Mouse (Mus musculus) liver, embryonic 13.5 days (tissue): ENCODE measurements around the gene Clgn. TPM values are rescaled to one million over a fixed set of nuclear protein-coding genes. Genes with fewer than 3 reads are reported as not detected.

Experiments
- ATAC-seq: fragments of 200-750 bp; cut with Nextera tagmentation; 2 replicates; pipeline ENCODE4 v1.8.0; 2017; ENCODE audit warnings: low read depth, mild to moderate bottlenecking, moderate number of reproducible peaks, moderate library complexity
- DNase-seq: peaks from one replicate; pipeline ENCODE4 v3.0.0; 2022
- H3K27ac ChIP-seq: fragments of 300-500 bp; sonication (generic); 2 replicates; pipeline ENCODE4 v1.5.1; 2015; ENCODE audit warnings: moderate library complexity, mild to moderate bottlenecking, inconsistent platforms
- H3K27me3 ChIP-seq: fragments of 300-500 bp; sonication (generic); 2 replicates; pipeline ENCODE4 v1.6.1; 2015; ENCODE audit warnings: mild to moderate bottlenecking, inconsistent platforms
- H3K36me3 ChIP-seq: fragments of 300-500 bp; sonication (generic); 2 replicates; pipeline ENCODE4 v1.6.1; 2015; ENCODE audit warnings: mild to moderate bottlenecking, inconsistent platforms
- H3K4me1 ChIP-seq: fragments of 300-500 bp; sonication (generic); replicated peaks from 2 replicates; pipeline ENCODE4 v1.6.1; 2015; ENCODE audit warnings: inconsistent platforms
- H3K4me2 ChIP-seq: fragments of 300-500 bp; sonication (generic); 2 replicates; pipeline ENCODE4 v1.6.1; 2015; ENCODE audit warnings: inconsistent platforms, mild to moderate bottlenecking, moderate library complexity
- H3K4me3 ChIP-seq: fragments of 300-500 bp; sonication (generic); replicated peaks from 2 replicates; pipeline ENCODE4 v1.5.1; 2015; ENCODE audit warnings: mild to moderate bottlenecking, inconsistent platforms
- H3K9ac ChIP-seq: fragments of 300-500 bp; sonication (generic); 2 replicates; pipeline ENCODE4 v1.6.1; 2015; ENCODE audit warnings: mild to moderate bottlenecking, inconsistent platforms
- H3K9me3 ChIP-seq: fragments of 300-500 bp; sonication (generic); replicated peaks from 2 replicates; pipeline ENCODE4 v1.6.1; 2016; ENCODE audit warnings: inconsistent platforms
- WGBS: fragments of 180-500 bp; shearing (Covaris S2); methylation state at CpG from one replicate; pipeline ENCODE4 v1.1.7; 2015; ENCODE audit not compliant: insufficient replicate concordance; 5-methylcytosine and 5-hydroxymethylcytosine counted together
- polyA plus RNA-seq: library from polyadenylated mRNA; unstranded; fragments of >200 nt; fragmentation: Nextera tagmentation; extraction: Ambion mirVana; gene quantifications from 2 replicates; pipeline ENCODE4 v1.2.1, GENCODE M21; 2015

Gene Clgn
- polyA plus RNA-seq, 1 experiment from 2014 or later: 0.38 TPM

- Histone ChIP-seq H3K9ac (no peak overlapping the region), H3K27ac (no peak overlapping the region), H3K27me3 (peaks cover 38% of the 10 kb centered on the region), H3K36me3 (no peaks in the 10 kb centered on the region), H3K4me1 (peaks cover 13% of the 10 kb centered on the region), H3K4me3 (no peak overlapping the region), H3K4me2 (no peak overlapping the region), H3K9me3 (no peaks in the 10 kb centered on the region)
- no peak for DNase-seq
- 38% methylated on average over 1 of the region's 1 CpGs for WGBS
- ATAC-seq: no peak
Measured at GRCm38 (mm10) chr8:83392521-83392920, 2.9 kb downstream of the Clgn start.

- no peak overlapping the region for H3K9ac ChIP-seq
- no peaks in the 10 kb centered on the region for H3K36me3 ChIP-seq
- no peak for DNase-seq
- peaks cover 20% of the 10 kb centered on the region for H3K27me3 ChIP-seq
- peaks cover 12% of the 10 kb centered on the region for H3K4me1 ChIP-seq
- no peak overlapping the region for H3K4me2 ChIP-seq
- no peak for ATAC-seq
- H3K27ac ChIP-seq: no peak overlapping the region
- no peaks in the 10 kb centered on the region for H3K9me3 ChIP-seq
- 70% methylated on average over 5 of the region's 5 CpGs for WGBS
- H3K4me3 ChIP-seq: no peak overlapping the region
Measured at GRCm38 (mm10) chr8:83394325-83394724, 4.7 kb downstream of the Clgn start.

DNA sequence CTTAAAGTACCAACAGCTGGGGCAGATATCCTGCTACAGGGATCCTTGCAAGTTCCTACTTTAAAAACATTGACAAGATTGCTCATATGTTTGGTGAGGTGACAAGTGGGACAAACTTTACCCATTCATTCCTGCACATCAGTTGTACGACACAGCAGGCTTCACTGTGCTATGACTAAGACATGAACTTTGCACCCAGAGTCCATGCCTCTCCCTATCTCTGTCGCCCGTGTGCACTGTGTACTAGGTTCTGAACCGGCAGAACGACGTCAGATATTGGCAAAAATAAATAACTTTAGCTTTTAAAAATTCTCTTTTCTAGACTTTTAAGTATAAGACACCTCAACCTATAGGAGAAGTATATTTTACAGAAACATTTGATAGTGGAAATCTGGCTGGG, 7.0 kb downstream of the Clgn start:
- no peak for ATAC-seq
- no peak for DNase-seq
- no peaks in the 10 kb centered on the region for H3K9me3 ChIP-seq

DNA sequence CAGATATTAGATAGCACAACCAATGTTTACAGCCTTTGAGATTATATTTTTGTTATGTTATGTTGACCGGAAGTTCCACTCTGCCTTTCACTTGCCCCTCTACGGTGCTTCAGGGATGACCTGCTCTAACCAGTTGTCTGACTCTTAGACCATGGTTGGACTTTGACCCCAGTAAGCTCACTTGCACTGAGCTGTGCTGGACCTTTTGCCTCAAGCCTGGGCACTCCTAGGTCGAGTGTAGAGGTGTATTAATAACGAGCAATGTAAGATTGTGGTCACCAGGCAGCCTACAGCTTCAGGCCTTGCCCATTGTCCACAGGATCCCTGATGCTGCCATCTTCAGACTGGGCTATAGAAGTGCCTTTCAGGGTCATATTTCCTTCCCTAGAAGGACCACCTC, 8.1 kb downstream of the Clgn start:
- no peaks in the 10 kb centered on the region for H3K9me3 ChIP-seq
- no peaks in the 10 kb centered on the region for H3K4me1 ChIP-seq
- H3K9ac ChIP-seq: no peak overlapping the region
- no peak overlapping the region for H3K27ac ChIP-seq
- H3K36me3 ChIP-seq: no peaks in the 10 kb centered on the region
- ATAC-seq (no peak), DNase-seq (no peak)
- H3K4me3 ChIP-seq: no peak overlapping the region
- no peak overlapping the region for H3K4me2 ChIP-seq
- H3K27me3 ChIP-seq: no peaks in the 10 kb centered on the region
- WGBS: 54% methylated on average over 4 of the region's 4 CpGs

More for the DNA sequence above, 7.0 kb downstream of the Clgn start:
- H3K27ac ChIP-seq: no peak overlapping the region
- H3K4me1 ChIP-seq: no peaks in the 10 kb centered on the region
- no peaks in the 10 kb centered on the region for H3K36me3 ChIP-seq
- H3K4me3 ChIP-seq: no peak overlapping the region
- H3K9ac ChIP-seq: no peak overlapping the region
- H3K27me3 ChIP-seq: no peaks in the 10 kb centered on the region
- 74% methylated on average over 6 of the region's 6 CpGs for WGBS
- no peak overlapping the region for H3K4me2 ChIP-seq

- H3K27me3 ChIP-seq: peaks cover 10% of the 10 kb centered on the region; the same call in 1 of the 2 replicates
- no peaks in the 10 kb centered on the region for H3K36me3 ChIP-seq
- peak; percentile 12 for DNase-seq
- H3K4me1 ChIP-seq: peaks cover 21% of the 10 kb centered on the region
- peak; percentile 86 for ATAC-seq
- WGBS: 18% methylated on average over 10 of the region's 10 CpGs
- H3K4me2 ChIP-seq: peak overlapping the region; percentile 20
- no peak overlapping the region for H3K9ac ChIP-seq
- H3K9me3 ChIP-seq: no peaks in the 10 kb centered on the region
- no peak overlapping the region for H3K4me3 ChIP-seq
- H3K27ac ChIP-seq: no peak overlapping the region
Measured at GRCm38 (mm10) chr8:83405548-83405947, 15.9 kb downstream of the Clgn start.

DNA sequence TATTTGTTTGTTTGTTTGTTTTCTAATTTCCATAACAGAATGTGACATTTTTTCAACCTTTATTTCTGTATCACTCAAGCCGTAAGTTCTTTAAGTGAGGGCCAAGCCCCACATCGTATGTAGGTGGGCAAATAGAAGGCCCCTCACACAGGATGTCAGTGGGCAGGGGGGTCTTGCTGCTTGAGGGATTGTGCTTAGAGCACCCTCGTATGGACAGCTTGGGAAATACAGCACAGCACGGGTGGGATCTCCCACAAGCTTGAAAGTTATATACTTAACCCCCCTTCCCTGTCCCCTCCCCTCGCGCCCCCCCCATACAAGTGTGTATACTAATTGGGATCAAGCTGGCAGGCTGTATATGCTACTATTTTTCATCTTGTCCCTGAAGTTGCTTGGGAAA, 17.2 kb downstream of the Clgn start:
- ATAC-seq: no peak
- no peaks in the 10 kb centered on the region for H3K9me3 ChIP-seq
- no peak overlapping the region for H3K4me2 ChIP-seq
- no peak overlapping the region for H3K4me3 ChIP-seq
- DNase-seq: peak; percentile 22
- H3K36me3 ChIP-seq: no peaks in the 10 kb centered on the region
- WGBS: 34% methylated on average over 6 of the region's 6 CpGs
- H3K27me3 ChIP-seq: peaks cover 10% of the 10 kb centered on the region; the same call in 1 of the 2 replicates
- peaks cover 21% of the 10 kb centered on the region for H3K4me1 ChIP-seq
- H3K27ac ChIP-seq: no peak overlapping the region
- no peak overlapping the region for H3K9ac ChIP-seq

DNA sequence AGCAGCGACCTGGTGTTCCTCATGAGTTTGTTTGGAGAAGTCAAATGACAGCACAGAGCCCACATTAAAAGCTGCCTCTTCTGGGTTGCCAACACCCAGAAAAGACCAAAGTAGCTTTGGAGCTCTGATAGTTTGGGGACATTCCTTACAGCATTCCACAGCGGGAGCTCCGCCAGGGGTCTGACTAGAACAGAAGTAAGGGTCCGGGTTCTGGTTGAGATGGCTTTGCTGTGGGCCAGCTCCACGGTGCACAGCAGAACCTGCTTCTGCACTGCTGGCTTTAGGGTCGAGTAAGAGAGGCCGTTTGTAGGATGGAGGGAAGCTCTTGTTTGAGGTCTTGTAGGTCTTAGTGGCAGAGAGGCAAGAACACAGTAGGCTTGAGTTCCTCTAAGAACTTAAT, 18.8 kb downstream of the Clgn start:
- no peak overlapping the region for H3K27ac ChIP-seq
- H3K9me3 ChIP-seq: no peaks in the 10 kb centered on the region
- peaks cover 10% of the 10 kb centered on the region; the same call in 1 of the 2 replicates for H3K27me3 ChIP-seq
- no peak for DNase-seq
- 66% methylated on average over 7 of the region's 7 CpGs for WGBS
- no peak for ATAC-seq
- H3K4me3 ChIP-seq: no peak overlapping the region
- H3K4me1 ChIP-seq: peaks cover 21% of the 10 kb centered on the region
- no peak overlapping the region for H3K9ac ChIP-seq
- H3K36me3 ChIP-seq: no peaks in the 10 kb centered on the region
- H3K4me2 ChIP-seq: no peak overlapping the region

- ATAC-seq (no peak), DNase-seq (no peak)
- Histone ChIP-seq H3K4me1 (peaks cover 21% of the 10 kb centered on the region), H3K9ac (no peak overlapping the region), H3K27ac (no peak overlapping the region), H3K9me3 (no peaks in the 10 kb centered on the region), H3K4me2 (no peak overlapping the region), H3K27me3 (no peaks in the 10 kb centered on the region), H3K4me3 (no peak overlapping the region), H3K36me3 (no peaks in the 10 kb centered on the region)
- WGBS: 93% methylated on average over 15 of the region's 15 CpGs
Measured at GRCm38 (mm10) chr8:83416878-83417277, 27.2 kb downstream of the Clgn start.

- WGBS: 34% methylated on average over 6 of the region's 6 CpGs
- ATAC-seq (no peak), DNase-seq (no peak)
- H3K27me3 ChIP-seq: no peaks in the 10 kb centered on the region
- H3K9ac ChIP-seq: no peak overlapping the region
- H3K36me3 ChIP-seq: no peaks in the 10 kb centered on the region
- no peak overlapping the region for H3K4me3 ChIP-seq
- H3K9me3 ChIP-seq: no peaks in the 10 kb centered on the region
- no peak overlapping the region; the same call in 1 of the 2 replicates for H3K27ac ChIP-seq
- H3K4me1 ChIP-seq: peaks cover 30% of the 10 kb centered on the region
- no peak overlapping the region for H3K4me2 ChIP-seq
Measured at GRCm38 (mm10) chr8:83417970-83418369, 28.3 kb downstream of the Clgn start.

DNA sequence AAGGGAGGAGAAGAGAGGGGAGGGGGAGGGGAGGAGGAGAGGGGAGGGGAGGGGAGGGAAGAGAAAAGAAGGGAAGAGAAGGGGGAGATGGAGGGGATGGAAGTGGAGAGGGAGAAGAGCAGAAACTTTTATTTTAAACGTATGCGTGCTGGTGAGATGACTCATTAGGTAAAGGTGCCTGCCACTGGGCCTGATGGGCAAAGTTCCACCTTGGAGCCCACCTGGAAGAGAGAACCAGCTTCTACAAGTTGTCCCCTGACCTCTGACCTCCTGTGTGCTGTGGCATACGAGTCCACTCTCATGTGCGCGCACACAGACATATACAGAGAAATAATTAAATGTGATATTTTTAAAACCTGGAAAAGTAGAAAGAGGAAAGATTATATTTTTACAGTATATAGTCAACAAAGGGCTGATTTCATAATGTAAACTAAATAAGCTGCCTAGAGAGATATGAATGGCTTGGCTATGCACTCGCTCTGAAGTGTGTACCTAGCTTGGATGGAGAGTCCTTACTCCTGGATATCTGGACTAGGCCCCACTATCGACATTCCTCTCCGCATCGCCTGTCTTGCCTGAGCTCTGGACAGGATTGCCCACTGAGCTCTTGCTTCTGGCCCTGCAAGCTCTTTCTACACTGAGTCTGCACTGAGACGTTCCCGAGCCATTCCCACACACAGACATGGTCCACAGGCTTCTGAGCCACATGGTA, 29.3 kb downstream of the Clgn start:
- peaks cover 40% of the 10 kb centered on the region for H3K4me1 ChIP-seq
- H3K27ac ChIP-seq: no peak overlapping the region
- no peak overlapping the region for H3K4me2 ChIP-seq
- H3K36me3 ChIP-seq: no peaks in the 10 kb centered on the region
- H3K9me3 ChIP-seq: no peaks in the 10 kb centered on the region
- 91% methylated on average over 11 of the region's 11 CpGs for WGBS
- no peaks in the 10 kb centered on the region for H3K27me3 ChIP-seq
- no peak overlapping the region for H3K9ac ChIP-seq
- H3K4me3 ChIP-seq: no peak overlapping the region
- DNase-seq: no peak
- no peak for ATAC-seq

DNA sequence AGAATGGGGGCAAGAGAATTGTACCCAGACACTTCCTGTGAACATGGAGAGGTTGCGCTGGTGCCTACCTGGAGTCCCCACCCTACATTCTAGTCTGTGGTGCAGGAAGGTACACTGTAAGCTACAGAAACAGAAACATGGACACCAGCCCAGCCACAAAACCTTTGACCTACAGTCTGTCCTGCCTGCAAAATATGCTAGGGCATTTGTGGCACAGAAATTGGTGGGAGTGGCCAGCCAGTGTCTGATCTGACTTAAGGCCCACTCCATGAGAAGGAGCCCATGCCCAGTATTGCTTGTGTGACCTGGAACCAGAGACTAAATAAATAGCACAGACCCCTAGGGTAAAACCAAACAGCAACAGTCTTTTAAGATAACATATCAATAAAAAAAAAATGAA, 31.7 kb downstream of the Clgn start:
- DNase-seq: no peak
- no peak for ATAC-seq
- 100% methylated on average over 1 of the region's 1 CpGs for WGBS
- peak overlapping the region; percentile 47 for H3K27ac ChIP-seq
- no peaks in the 10 kb centered on the region for H3K27me3 ChIP-seq
- H3K9me3 ChIP-seq: no peaks in the 10 kb centered on the region
- H3K9ac ChIP-seq: no peak overlapping the region
- H3K4me3 ChIP-seq: no peak overlapping the region
- H3K4me1 ChIP-seq: peaks cover 64% of the 10 kb centered on the region
- no peak overlapping the region for H3K4me2 ChIP-seq
- no peaks in the 10 kb centered on the region for H3K36me3 ChIP-seq
